Mouse (Mus musculus): ENCODE measurements around the gene Adcy10.

- TF ChIP-seq FLI1 (IDR thresholded peaks at IDR 0.05; ENCODE audit: low read length) = no peak
- TF ChIP-seq GATA1 (IDR thresholded peaks at IDR 0.05; ENCODE audit: borderline replicate concordance, low read length) = no peak
Observed at GRCm38 (mm10) chr1:165608904-165609303, 123.9 kb downstream of the Adcy10 start.
